Mouse (Mus musculus): Measurements from ENCODE around the gene Ces1g. TPM values are rescaled to one million over a fixed set of nuclear protein-coding genes. Genes with fewer than 3 reads are reported as not detected.

The Ces1g gene
- total RNA-seq, 1 experiment from 2014 or later: not detected

Other genes with a start within 250 kb of the Ces1g start
- 19.1 TPM in 1 of 2 replicates, not detected in the other for gene Ces1c, start 206.0 kb downstream of the Ces1g start, total RNA-seq (2021)
- gene Ces1d, start 139.5 kb downstream of the Ces1g start, total RNA-seq (2021): 150 and 217 TPM in 2 replicates
- not detected in 2 replicates for gene Ces1e, start 107.7 kb downstream of the Ces1g start, total RNA-seq (2021)
- gene Ces1f, start 57.6 kb downstream of the Ces1g start, total RNA-seq (2021): 7.5 and 9.8 TPM in 2 replicates
- not detected in 2 replicates for gene Ces1h, start 42.4 kb upstream of the Ces1g start, total RNA-seq (2021)
- gene Ces5a, start 198.5 kb upstream of the Ces1g start, total RNA-seq (2021): not detected in 2 replicates

Measured in adrenal gland, postnatal 25 days (tissue).